Mouse (Mus musculus) MN1 (cell line): ENCODE results near the gene Sub1.

Experiments
- DNase-seq: peaks from one replicate; pipeline ENCODE4 v3.0.0-alpha.2; 2016; ENCODE audit warnings: low spot score

Sub1 gene

DNA sequence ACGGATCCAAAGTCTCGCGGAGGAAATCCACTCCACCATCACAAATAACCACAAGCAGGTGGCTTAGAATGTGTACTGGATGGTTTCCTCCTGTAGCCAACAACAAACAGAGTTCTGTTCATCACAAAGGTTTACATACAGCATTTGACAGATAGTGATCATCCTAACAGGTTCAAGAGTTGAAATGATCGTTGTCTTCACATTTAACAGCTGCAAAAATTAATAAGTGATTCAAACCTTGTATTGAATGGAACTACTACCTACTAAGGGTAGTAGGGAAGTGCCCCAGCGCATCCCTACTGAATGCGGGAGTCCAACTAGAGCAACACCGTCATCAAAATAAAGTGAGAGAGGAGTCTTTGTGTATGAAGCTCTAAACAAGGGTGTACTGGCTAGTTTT, at the start of gene Sub1:
Gene Sub1 (minus strand): TSS at position 101 of the 400 bp plus-strand sequence.
- DNase-seq, result no peak

- peak; percentile 65 for DNase-seq
These were observed 43.6 kb upstream of the Sub1 start for GRCm38 (mm10) chr15:12040407-12040710.

- peak; percentile 66 for DNase-seq
These were observed 43.1 kb upstream of the Sub1 start for GRCm38 (mm10) chr15:12039671-12040406.

- DNase-seq, result peak; percentile 57
These were observed 42.5 kb upstream of the Sub1 start for GRCm38 (mm10) chr15:12039256-12039655.

GRCm38 (mm10) chr15:12037866-12038625, 41.3 kb upstream of the Sub1 start:
- peak; percentile 86 for DNase-seq

DNA sequence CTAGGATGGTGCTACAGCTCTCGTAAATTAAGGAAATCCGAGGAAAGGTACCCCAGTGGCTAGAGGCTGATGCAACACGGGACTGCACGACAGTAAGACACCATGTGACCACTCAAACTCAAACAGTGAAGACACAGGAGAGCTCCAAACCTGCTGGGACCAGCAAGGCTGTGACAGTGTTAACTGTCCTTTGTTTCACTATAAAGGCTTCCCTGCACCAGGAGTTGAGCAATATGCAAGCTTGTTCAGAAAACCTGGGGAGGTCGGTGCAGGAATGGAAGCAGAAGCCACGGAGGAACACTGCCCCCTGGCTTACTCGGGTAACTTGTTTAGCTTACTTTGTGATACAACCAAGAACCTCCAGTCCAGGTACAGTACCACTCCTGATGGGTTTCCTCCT, 40.4 kb upstream of the Sub1 start:
- peak; percentile 84 for DNase-seq

GRCm38 (mm10) chr15:12036675-12037074, 39.9 kb upstream of the Sub1 start:
- peak; percentile 47 for DNase-seq

DNA sequence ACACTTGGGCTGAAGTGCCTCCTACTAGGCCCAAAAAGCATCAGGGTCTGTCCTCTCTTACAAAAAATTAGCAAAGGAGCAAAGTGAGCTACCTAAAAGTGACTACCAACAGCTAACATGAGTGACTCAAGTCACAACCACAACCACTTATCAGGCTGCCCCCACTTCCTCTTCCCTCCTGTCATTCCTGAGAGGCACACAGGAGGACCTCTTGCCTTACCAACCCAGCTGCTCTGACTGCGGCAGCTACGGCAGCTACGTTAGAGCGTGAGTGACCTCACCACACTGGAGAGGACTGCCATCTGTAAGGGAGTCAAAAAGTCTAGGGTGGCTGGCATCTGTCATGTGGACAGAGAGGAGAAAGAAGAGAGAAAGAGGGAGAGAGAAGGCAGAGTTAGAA, 37.5 kb upstream of the Sub1 start:
- DNase-seq, result no peak

GRCm38 (mm10) chr15:12033155-12033554, 36.4 kb upstream of the Sub1 start:
- no peak for DNase-seq

DNA sequence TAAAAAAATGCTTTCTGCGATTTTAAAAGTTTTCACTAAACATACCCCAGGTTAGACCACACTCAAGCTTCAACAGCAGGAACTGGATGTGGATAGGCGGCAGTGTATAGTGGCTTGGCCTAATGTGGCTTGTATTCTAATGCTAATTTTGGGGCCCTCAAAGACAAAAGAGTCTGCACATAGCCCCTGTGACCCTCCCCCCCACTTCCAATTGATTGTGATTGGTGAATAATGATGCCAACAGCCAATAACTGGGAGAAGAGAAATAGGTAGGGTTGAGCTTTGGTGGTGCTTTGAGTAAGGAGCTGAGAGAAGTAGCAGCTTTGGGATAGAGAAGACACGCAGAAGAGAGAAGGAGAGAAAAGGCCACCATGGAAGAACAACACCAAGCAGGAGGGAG, 35.7 kb upstream of the Sub1 start:
- DNase-seq, result no peak

DNA sequence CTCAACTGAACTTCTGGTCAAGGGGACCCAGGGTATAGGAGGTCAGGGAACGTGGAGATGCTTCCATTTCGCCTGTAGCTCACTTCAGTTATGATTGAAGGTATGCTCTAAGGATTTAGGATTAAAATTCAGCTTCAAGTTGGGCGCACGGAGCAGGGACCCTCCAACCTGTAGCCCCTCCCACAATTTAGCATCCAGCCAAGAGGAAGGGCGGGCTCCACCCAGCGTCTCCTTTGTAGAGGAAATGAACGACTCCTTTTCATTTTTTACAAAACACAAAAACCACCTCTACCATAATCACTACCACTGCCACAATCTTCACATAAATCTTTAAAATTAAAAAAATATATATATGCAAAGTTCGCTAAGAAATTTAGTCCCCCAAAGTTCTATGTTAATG, 35.1 kb upstream of the Sub1 start:
- DNase-seq, result no peak

GRCm38 (mm10) chr15:12030221-12030620, 33.4 kb upstream of the Sub1 start:
- DNase-seq, result no peak

- DNase-seq, result no peak
These were observed 31.0 kb upstream of the Sub1 start for GRCm38 (mm10) chr15:12027807-12028206.

GRCm38 (mm10) chr15:12026932-12027450, 30.2 kb upstream of the Sub1 start:
- no peak for DNase-seq

DNA sequence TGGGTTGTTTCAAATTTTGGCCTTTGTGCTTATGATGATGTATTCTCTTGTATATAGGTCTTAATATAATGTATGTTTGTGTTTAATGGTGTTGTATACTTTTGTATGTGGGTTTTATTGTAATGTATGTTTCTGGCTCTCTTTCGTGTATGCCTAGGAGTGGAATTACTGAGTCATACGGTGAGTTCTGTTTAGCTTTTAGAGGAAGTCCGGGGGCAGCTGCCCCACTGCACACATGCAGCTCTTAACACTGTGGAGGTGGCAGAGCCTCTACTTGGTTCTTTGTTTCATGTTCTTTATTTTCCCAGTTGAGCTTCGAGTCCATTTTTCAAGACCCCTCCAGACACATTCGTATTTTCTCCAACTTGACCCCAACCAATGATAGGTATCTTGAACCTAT, 29.2 kb upstream of the Sub1 start:
- no peak for DNase-seq

DNA sequence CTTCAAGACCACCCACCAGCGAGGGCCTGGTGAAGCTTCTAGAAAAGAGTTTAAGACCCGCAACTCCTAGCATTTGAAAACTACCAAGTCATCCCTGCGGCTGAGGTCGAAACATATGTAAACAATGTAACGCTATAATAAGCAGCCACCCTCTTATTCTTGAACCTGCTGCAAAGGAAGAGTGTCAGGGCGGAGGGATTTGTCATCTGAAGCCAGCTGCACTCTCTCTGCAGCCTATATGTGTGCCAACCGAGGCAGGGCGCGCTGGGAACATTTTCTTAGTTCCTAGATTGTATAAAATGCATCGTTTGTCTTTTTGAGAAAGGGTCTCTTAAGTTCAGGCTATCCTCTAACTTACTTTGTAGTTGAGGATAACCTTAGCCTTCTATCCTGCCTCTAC, 28.6 kb upstream of the Sub1 start:
- DNase-seq, result no peak

- DNase-seq, result no peak
These were observed 28.0 kb upstream of the Sub1 start for GRCm38 (mm10) chr15:12024791-12025268.

- DNase-seq, result no peak
These were observed 22.7 kb upstream of the Sub1 start for GRCm38 (mm10) chr15:12019443-12019842.

DNA sequence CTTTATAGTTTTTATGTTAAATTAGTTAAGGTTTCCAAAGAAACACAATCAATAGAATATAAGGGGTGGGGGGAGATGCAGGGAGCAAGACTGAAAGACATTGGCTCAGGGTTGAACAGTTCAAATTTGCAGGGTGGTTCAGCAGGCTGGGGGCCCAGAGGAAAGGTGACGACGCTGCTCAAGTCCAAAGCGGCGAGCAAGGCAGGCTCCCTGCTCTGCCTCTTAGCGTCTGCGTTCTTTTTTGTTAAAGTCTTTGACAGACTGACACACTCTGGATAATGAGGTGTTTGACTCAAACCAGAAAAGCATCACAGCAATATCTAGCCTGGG, 21.6 kb upstream of the Sub1 start:
- no peak for DNase-seq

DNA sequence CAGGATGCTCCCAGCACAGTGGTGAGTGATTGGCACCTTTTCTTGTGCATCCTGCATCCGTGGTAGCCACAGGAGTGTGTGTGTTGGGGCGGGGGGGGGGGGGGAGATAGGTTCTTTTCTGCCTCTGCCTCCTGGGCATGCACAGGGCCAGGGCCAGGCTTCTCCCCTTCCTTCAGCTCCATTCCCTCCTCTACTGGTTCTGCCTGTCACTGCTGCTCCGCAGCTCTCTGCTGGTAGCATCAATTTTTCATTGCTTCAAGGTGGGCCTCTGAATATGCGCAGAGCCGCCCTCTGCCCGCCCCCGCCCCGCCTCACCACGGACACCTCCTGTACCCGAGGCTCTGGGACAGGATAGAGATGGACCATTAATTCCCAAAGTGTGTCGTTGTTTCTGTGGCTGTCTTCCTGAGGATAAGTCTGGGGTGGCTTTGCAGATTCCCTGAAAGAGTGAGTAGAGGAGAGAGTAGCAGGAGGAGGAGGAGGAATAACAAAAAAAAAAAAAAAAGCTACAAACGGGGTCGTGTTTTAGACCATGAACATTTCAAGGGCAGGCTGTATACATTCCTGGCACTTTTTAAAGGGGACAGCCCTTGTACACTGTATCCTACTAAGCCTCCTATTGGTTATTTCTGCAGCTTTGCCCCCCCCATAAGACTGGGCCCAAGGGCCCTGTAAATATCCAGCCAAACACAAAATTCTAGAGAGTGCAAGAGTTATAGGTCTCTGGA, 21.1 kb upstream of the Sub1 start:
- DNase-seq, result no peak

GRCm38 (mm10) chr15:12014197-12014905, 17.6 kb upstream of the Sub1 start:
- DNase-seq, result no peak

GRCm38 (mm10) chr15:12013532-12014196, 16.9 kb upstream of the Sub1 start:
- DNase-seq, result no peak
